Mouse (Mus musculus) neural tube, embryonic 13.5 days (tissue): Measurements from ENCODE around the gene Set. TPM values are rescaled to one million over a fixed set of nuclear protein-coding genes. Genes with fewer than 3 reads are reported as not detected.
"Not testable (repeated sequence)": the region's sequence is repeated elsewhere in the genome, so short reads cannot be mapped to it uniquely, and the experiment has no call there.

Experiments used
- ATAC-seq: fragments of 200-750 bp; cut with Nextera tagmentation; 2 replicates; pipeline ENCODE4 v1.8.0; 2017; ENCODE audit warnings: low read depth, mild to moderate bottlenecking, moderate TSS enrichment, moderate library complexity
- H3K27ac ChIP-seq: fragments of 300-500 bp; sonication (generic); replicated peaks from 2 replicates; pipeline ENCODE4 v1.5.1; 2015; ENCODE audit warnings: moderate library complexity, mild to moderate bottlenecking, inconsistent platforms
- H3K27me3 ChIP-seq: fragments of 300-500 bp; sonication (generic); 2 replicates; pipeline ENCODE4 v1.6.1; 2015; ENCODE audit warnings: mild to moderate bottlenecking, inconsistent platforms
- H3K36me3 ChIP-seq: fragments of 300-500 bp; sonication (generic); 2 replicates; pipeline ENCODE4 v1.6.1; 2015; ENCODE audit warnings: mild to moderate bottlenecking, inconsistent platforms
- H3K4me1 ChIP-seq: fragments of 300-500 bp; sonication (generic); replicated peaks from 2 replicates; pipeline ENCODE4 v1.6.1; 2015; ENCODE audit warnings: inconsistent platforms
- H3K4me2 ChIP-seq: fragments of 300-500 bp; sonication (generic); 2 replicates; pipeline ENCODE4 v1.6.1; 2015; ENCODE audit warnings: inconsistent platforms, mild to moderate bottlenecking, moderate library complexity
- H3K4me3 ChIP-seq: fragments of 300-500 bp; sonication (generic); 2 replicates; pipeline ENCODE4 v1.5.1; 2015; ENCODE audit warnings: mild to moderate bottlenecking, inconsistent platforms
- H3K9ac ChIP-seq: fragments of 300-500 bp; sonication (generic); 2 replicates; pipeline ENCODE4 v1.6.1; 2015; ENCODE audit warnings: moderate library complexity, mild to moderate bottlenecking, inconsistent platforms
- H3K9me3 ChIP-seq: fragments of 300-500 bp; sonication (generic); 2 replicates; pipeline ENCODE4 v1.6.1; 2016; ENCODE audit warnings: inconsistent platforms
- WGBS: fragments of 180-500 bp; shearing (Covaris S2); methylation state at CpG from one replicate; pipeline ENCODE4 v1.1.7; 2015; 5-methylcytosine and 5-hydroxymethylcytosine counted together
- polyA plus RNA-seq: library from polyadenylated mRNA; unstranded; fragments of >200 nt; fragmentation: Nextera tagmentation; extraction: Ambion mirVana; gene quantifications from 2 replicates; pipeline ENCODE4 v1.2.1, GENCODE M21; 2015

Gene Set
- polyA plus RNA-seq, 1 experiment from 2014 or later = 338 TPM

- peaks cover 13% of the 10 kb centered on the region for H3K4me1 ChIP-seq
- peaks cover 12% of the 10 kb centered on the region for H3K36me3 ChIP-seq
- H3K4me3 ChIP-seq = no peak overlapping the region
- ATAC-seq = no peak
- no peak overlapping the region for H3K27ac ChIP-seq
- 90% methylated on average over 5 of the region's 5 CpGs for WGBS
- no peak overlapping the region for H3K4me2 ChIP-seq
- no peaks in the 10 kb centered on the region for H3K27me3 ChIP-seq
- no peak overlapping the region for H3K9ac ChIP-seq
- no peaks in the 10 kb centered on the region for H3K9me3 ChIP-seq
These were observed 12.6 kb upstream of the Set start for GRCm38 (mm10) chr2:30044550-30044949.

GRCm38 (mm10) chr2:30047127-30047526 is 10.1 kb upstream of the Set start:
- WGBS = 97% methylated on average over 6 of the region's 6 CpGs
- H3K4me1 ChIP-seq = peaks cover 13% of the 10 kb centered on the region
- peaks cover 12% of the 10 kb centered on the region for H3K36me3 ChIP-seq
- no peak overlapping the region for H3K9ac ChIP-seq
- no peak overlapping the region for H3K4me3 ChIP-seq
- H3K27ac ChIP-seq = no peak overlapping the region
- H3K9me3 ChIP-seq = no peaks in the 10 kb centered on the region
- H3K4me2 ChIP-seq = no peak overlapping the region
- H3K27me3 ChIP-seq = no peaks in the 10 kb centered on the region
- no peak for ATAC-seq

GRCm38 (mm10) chr2:30048101-30048501 is 9.1 kb upstream of the Set start:
- Histone ChIP-seq H3K4me3 (peak overlapping the region; percentile 60), H3K27ac (peak overlapping the region; percentile 94), H3K9ac (peak overlapping the region; percentile 76), H3K27me3 (no peaks in the 10 kb centered on the region), H3K36me3 (peaks cover 12% of the 10 kb centered on the region), H3K9me3 (no peaks in the 10 kb centered on the region), H3K4me1 (peaks cover 13% of the 10 kb centered on the region), H3K4me2 (peak overlapping the region; percentile 54)
- WGBS = 54% methylated on average over 11 of the region's 11 CpGs
- ATAC-seq = no peak

GRCm38 (mm10) chr2:30048699-30049388 is 8.3 kb upstream of the Set start, which contains the start of gene Wdr34:
TSS of gene Wdr34 (minus strand) at chr2:30048881.
- Histone ChIP-seq H3K27ac (peak within 1 kb of the TSS; percentile 94), H3K9ac (peak within 1 kb of the TSS; percentile 76), H3K36me3 (peaks cover 12% of the 10 kb centered on the region), H3K4me2 (peak within 1 kb of the TSS; percentile 54), H3K27me3 (no peaks in the 10 kb centered on the region), H3K9me3 (no peaks in the 10 kb centered on the region), H3K4me3 (peak within 1 kb of the TSS; percentile 60), H3K4me1 (peaks cover 13% of the 10 kb centered on the region)
- peak; percentile 96 for ATAC-seq
- under 1% methylated on average over 52 of the region's 54 CpGs for WGBS

GRCm38 (mm10) chr2:30049831-30050230 is 7.3 kb upstream of the Set start:
- no peak for ATAC-seq
- Histone ChIP-seq H3K4me2 (no peak overlapping the region), H3K9ac (no peak overlapping the region), H3K27ac (no peak overlapping the region), H3K27me3 (no peaks in the 10 kb centered on the region; the same call in 1 of the 2 replicates), H3K9me3 (no peaks in the 10 kb centered on the region), H3K36me3 (peaks cover 9% of the 10 kb centered on the region), H3K4me1 (peaks cover 13% of the 10 kb centered on the region), H3K4me3 (no peak overlapping the region)
- WGBS = 86% methylated on average over 3 of the region's 3 CpGs

GRCm38 (mm10) chr2:30051992-30052761 is 5.0 kb upstream of the Set start:
- Histone ChIP-seq H3K27ac (no peak overlapping the region), H3K4me3 (no peak overlapping the region), H3K27me3 (no peaks in the 10 kb centered on the region; the same call in 1 of the 2 replicates), H3K4me2 (no peak overlapping the region), H3K36me3 (no peaks in the 10 kb centered on the region), H3K4me1 (peaks cover 14% of the 10 kb centered on the region), H3K9me3 (no peaks in the 10 kb centered on the region), H3K9ac (no peak overlapping the region)
- WGBS = 47% methylated on average over 6 of the region's 6 CpGs
- ATAC-seq = no peak

- 93% methylated on average over 3 of the region's 3 CpGs for WGBS
- not testable (repeated sequence) for H3K4me3 ChIP-seq, H3K9me3 ChIP-seq, H3K27ac ChIP-seq, H3K36me3 ChIP-seq, H3K27me3 ChIP-seq, H3K9ac ChIP-seq, ATAC-seq, H3K4me1 ChIP-seq, H3K4me2 ChIP-seq
These were observed 1.9 kb upstream of the Set start for GRCm38 (mm10) chr2:30055310-30055709.

- Histone ChIP-seq H3K4me2 (no peak overlapping the region), H3K27ac (no peak overlapping the region), H3K9ac (no peak overlapping the region), H3K27me3 (no peaks in the 10 kb centered on the region; the same call in 1 of the 2 replicates), H3K9me3 (no peaks in the 10 kb centered on the region), H3K4me1 (peaks cover 8% of the 10 kb centered on the region), H3K36me3 (no peaks in the 10 kb centered on the region), H3K4me3 (no peak overlapping the region)
- no peak for ATAC-seq
- WGBS = 83% methylated on average over 3 of the region's 3 CpGs
These were observed 442 bp upstream of the Set start for GRCm38 (mm10) chr2:30056736-30057135.

GRCm38 (mm10) chr2:30058418-30058817 is 1.2 kb downstream of the Set start:
- no peaks in the 10 kb centered on the region for H3K36me3 ChIP-seq
- H3K9ac ChIP-seq = no peak overlapping the region
- peaks cover 23% of the 10 kb centered on the region for H3K4me1 ChIP-seq
- no peak overlapping the region for H3K27ac ChIP-seq
- H3K4me3 ChIP-seq = no peak overlapping the region
- no peaks in the 10 kb centered on the region for H3K9me3 ChIP-seq
- no peak overlapping the region for H3K4me2 ChIP-seq
- WGBS = 34% methylated on average over 5 of the region's 5 CpGs
- H3K27me3 ChIP-seq = no peaks in the 10 kb centered on the region; the same call in 1 of the 2 replicates
- ATAC-seq = no peak

GRCm38 (mm10) chr2:30061215-30062166 is 4.3 kb downstream of the Set start:
- 8% methylated on average over 37 of the region's 37 CpGs for WGBS
- H3K36me3 ChIP-seq = no peaks in the 10 kb centered on the region

GRCm38 (mm10) chr2:30062249-30063093 is 5.3 kb downstream of the Set start:
- under 1% methylated on average over 40 of the region's 40 CpGs for WGBS

More at GRCm38 (mm10) chr2:30061215-30062166, 4.3 kb downstream of the Set start:
- ATAC-seq = no peak
- H3K27ac ChIP-seq = peak overlapping the region; percentile 78
- peak overlapping the region; percentile 52 for H3K4me3 ChIP-seq
- H3K4me2 ChIP-seq = peak overlapping the region; percentile 93
- H3K27me3 ChIP-seq = no peaks in the 10 kb centered on the region
- H3K9ac ChIP-seq = peak overlapping the region; percentile 73
- H3K9me3 ChIP-seq = no peaks in the 10 kb centered on the region
- H3K4me1 ChIP-seq = peaks cover 37% of the 10 kb centered on the region

More at GRCm38 (mm10) chr2:30062249-30063093, 5.3 kb downstream of the Set start:
- Histone ChIP-seq H3K9ac (peak overlapping the region; percentile 73), H3K27ac (peak overlapping the region; percentile 78), H3K36me3 (no peaks in the 10 kb centered on the region), H3K27me3 (no peaks in the 10 kb centered on the region), H3K4me1 (peaks cover 34% of the 10 kb centered on the region), H3K9me3 (no peaks in the 10 kb centered on the region), H3K4me3 (peak overlapping the region; percentile 52), H3K4me2 (peak overlapping the region; percentile 93)
- ATAC-seq = no peak
